Mouse (Mus musculus) embryonic facial prominence, embryonic 12.5 days (tissue): ENCODE results near the gene Npat. TPM values are rescaled to one million over a fixed set of nuclear protein-coding genes. Genes with fewer than 3 reads are reported as not detected.

Source experiments
- ATAC-seq: fragments of 200-750 bp; cut with Nextera tagmentation; 2 replicates; pipeline ENCODE4 v1.8.0; 2017; ENCODE audit not compliant: insufficient number of reproducible peaks, insufficient read depth, low FRiP score, low TSS enrichment
- H3K27ac ChIP-seq: fragments of 300-500 bp; sonication (generic); 2 replicates; pipeline ENCODE4 v1.5.1; 2016; ENCODE audit warnings: mild to moderate bottlenecking
- H3K27me3 ChIP-seq: fragments of 300-500 bp; sonication (generic); 2 replicates; pipeline ENCODE4 v1.6.1; 2016; ENCODE audit warnings: mild to moderate bottlenecking, moderate library complexity
- H3K36me3 ChIP-seq: fragments of 300-500 bp; sonication (generic); 2 replicates; pipeline ENCODE4 v1.6.1; 2016; ENCODE audit warnings: mild to moderate bottlenecking
- H3K4me1 ChIP-seq: fragments of 300-500 bp; sonication (generic); 2 replicates; pipeline ENCODE4 v1.6.1; 2016
- H3K4me2 ChIP-seq: fragments of 300-500 bp; sonication (generic); replicated peaks from 2 replicates; pipeline ENCODE4 v1.6.1; 2016; ENCODE audit warnings: mild to moderate bottlenecking, moderate library complexity
- H3K4me3 ChIP-seq: fragments of 300-500 bp; sonication (generic); 2 replicates; pipeline ENCODE4 v1.5.1; 2016; ENCODE audit warnings: mild to moderate bottlenecking
- H3K9ac ChIP-seq: fragments of 300-500 bp; sonication (generic); 2 replicates; pipeline ENCODE4 v1.6.1; 2016; ENCODE audit warnings: mild to moderate bottlenecking, moderate library complexity
- H3K9me3 ChIP-seq: fragments of 300-500 bp; sonication (generic); 2 replicates; pipeline ENCODE4 v1.6.1; 2016; ENCODE audit warnings: mild to moderate bottlenecking, moderate library complexity
- WGBS: fragments of 180-500 bp; shearing (Covaris S2); methylation state at CpG from one replicate; pipeline ENCODE4 v1.1.7; 2016; 5-methylcytosine and 5-hydroxymethylcytosine counted together
- polyA plus RNA-seq: library from polyadenylated mRNA; unstranded; fragments of >200 nt; fragmentation: Nextera tagmentation; extraction: Ambion mirVana; gene quantifications from 2 replicates; pipeline ENCODE4 v1.2.1, GENCODE M21; 2016

Npat gene
- polyA plus RNA-seq, 1 experiment from 2014 or later, result 24.1 TPM

DNA sequence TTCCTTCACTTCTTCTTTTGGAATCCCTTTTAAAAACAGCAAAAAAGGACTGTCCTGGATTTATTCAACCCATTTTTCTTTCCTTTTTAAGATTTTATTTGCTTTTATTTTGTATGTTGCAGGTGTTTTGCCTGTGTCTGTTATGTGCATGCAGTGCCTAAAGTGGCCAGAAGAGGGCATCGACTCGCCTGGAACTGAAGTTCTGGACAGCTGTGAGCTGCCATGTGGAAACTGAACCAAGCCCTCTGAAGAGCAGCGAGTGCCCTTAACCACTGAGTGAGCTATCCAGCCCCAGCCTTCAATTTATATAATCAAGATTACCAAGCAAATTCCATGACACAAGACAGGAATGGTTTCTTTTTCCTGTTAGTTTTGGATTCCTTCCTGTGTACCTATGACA, 57.9 kb downstream of the Npat start:
- Histone ChIP-seq H3K4me3 (no peak overlapping the region), H3K36me3 (peaks cover 26% of the 10 kb centered on the region), H3K4me1 (no peaks in the 10 kb centered on the region), H3K27ac (no peak overlapping the region), H3K4me2 (no peak overlapping the region), H3K9ac (no peak overlapping the region), H3K27me3 (no peaks in the 10 kb centered on the region), H3K9me3 (no peaks in the 10 kb centered on the region)
- ATAC-seq, result no peak
- WGBS, result 14% methylated on average over 3 of the region's 3 CpGs

GRCm38 (mm10) chr9:53596971-53597600, 60.2 kb downstream of the Npat start:
- Histone ChIP-seq H3K4me1 (no peaks in the 10 kb centered on the region), H3K27ac (no peak overlapping the region), H3K36me3 (peaks cover 18% of the 10 kb centered on the region), H3K9ac (no peak overlapping the region), H3K4me3 (no peak overlapping the region), H3K27me3 (no peaks in the 10 kb centered on the region), H3K4me2 (no peak overlapping the region), H3K9me3 (no peaks in the 10 kb centered on the region)
- WGBS, result 85% methylated on average over 4 of the region's 4 CpGs
- ATAC-seq, result no peak

DNA sequence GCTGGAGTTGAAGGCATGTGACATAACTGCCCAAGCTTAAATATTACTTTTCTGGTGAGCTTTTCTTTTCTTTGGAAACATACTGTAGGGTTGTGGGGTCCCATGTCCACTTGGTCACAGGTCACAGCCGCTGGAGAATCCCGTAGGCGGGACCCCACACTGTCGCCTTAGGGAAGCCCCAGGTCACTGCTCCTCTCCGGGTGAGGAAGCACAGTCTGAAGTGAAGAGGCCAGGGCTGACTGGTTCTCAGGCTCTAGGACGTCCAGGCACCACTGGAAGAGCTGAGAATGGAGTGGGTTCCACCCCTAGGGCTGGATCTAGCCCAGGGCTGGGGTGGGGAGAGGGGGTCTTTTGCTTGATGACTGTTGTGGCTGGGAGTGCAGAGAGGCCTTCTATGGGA, 61.8 kb downstream of the Npat start:
- no peak for ATAC-seq
- H3K27me3 ChIP-seq, result no peaks in the 10 kb centered on the region
- no peaks in the 10 kb centered on the region for H3K9me3 ChIP-seq
- H3K9ac ChIP-seq, result no peak overlapping the region
- H3K36me3 ChIP-seq, result peaks cover 6% of the 10 kb centered on the region; the same call in 1 of the 2 replicates
- no peaks in the 10 kb centered on the region for H3K4me1 ChIP-seq
- H3K4me2 ChIP-seq, result no peak overlapping the region
- H3K4me3 ChIP-seq, result no peak overlapping the region
- H3K27ac ChIP-seq, result no peak overlapping the region
- WGBS, result 79% methylated on average over 6 of the region's 6 CpGs

GRCm38 (mm10) chr9:53601541-53601940, 64.7 kb downstream of the Npat start:
- Histone ChIP-seq H3K4me3 (no peak overlapping the region), H3K4me1 (no peaks in the 10 kb centered on the region), H3K27ac (no peak overlapping the region), H3K9me3 (no peaks in the 10 kb centered on the region), H3K36me3 (no peaks in the 10 kb centered on the region; the same call in 1 of the 2 replicates), H3K27me3 (no peaks in the 10 kb centered on the region), H3K4me2 (no peak overlapping the region), H3K9ac (no peak overlapping the region)
- ATAC-seq, result no peak
- 83% methylated on average over 2 of the region's 2 CpGs for WGBS

DNA sequence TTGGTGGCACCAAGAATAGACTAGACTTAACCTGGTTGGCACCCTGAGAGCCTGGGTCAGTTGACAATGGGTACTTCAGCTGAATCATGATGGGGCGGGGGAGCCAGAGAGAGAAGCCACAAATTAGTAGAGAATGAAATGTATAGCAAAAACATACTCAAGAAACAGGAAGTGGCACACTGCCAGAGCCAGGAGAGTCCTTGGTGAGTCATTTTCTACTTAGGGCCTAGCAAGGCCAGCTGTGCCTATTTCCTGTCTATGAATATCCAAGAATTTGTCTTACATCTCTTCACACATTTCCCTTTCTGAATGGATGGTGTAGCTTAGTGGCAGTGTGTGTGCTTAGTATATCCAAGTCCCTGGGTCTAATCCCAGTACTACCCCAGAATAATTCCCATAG, 66.5 kb downstream of the Npat start:
- ATAC-seq, result no peak
- no peak overlapping the region for H3K4me3 ChIP-seq
- no peaks in the 10 kb centered on the region; the same call in 1 of the 2 replicates for H3K36me3 ChIP-seq
- no peak overlapping the region for H3K27ac ChIP-seq
- WGBS, result 96% methylated on average over 1 of the region's 1 CpGs
- H3K9ac ChIP-seq, result no peak overlapping the region
- no peaks in the 10 kb centered on the region for H3K9me3 ChIP-seq
- H3K4me1 ChIP-seq, result no peaks in the 10 kb centered on the region
- no peak overlapping the region for H3K4me2 ChIP-seq
- no peaks in the 10 kb centered on the region for H3K27me3 ChIP-seq

DNA sequence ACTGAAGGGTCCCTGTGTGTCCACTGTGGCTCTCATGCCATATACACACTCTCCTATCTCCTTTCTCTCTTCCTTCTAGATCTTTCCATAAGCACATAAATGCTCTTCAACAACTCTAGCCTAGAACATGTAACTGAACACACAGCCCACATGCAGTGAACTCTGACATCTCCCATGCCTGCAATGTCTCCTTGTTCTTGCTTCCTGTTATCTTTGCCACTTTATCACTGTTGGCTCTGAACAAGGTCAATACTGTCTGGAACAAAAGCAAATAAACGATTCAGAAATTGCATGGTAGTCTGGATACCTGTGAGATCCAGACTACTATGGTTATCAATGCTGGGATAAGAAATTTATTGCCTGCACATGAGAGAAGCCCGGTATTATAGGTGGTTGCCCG, 67.0 kb downstream of the Npat start:
- Histone ChIP-seq H3K4me1 (no peaks in the 10 kb centered on the region), H3K4me2 (no peak overlapping the region), H3K4me3 (no peak overlapping the region), H3K36me3 (no peaks in the 10 kb centered on the region), H3K9me3 (no peaks in the 10 kb centered on the region), H3K27me3 (no peaks in the 10 kb centered on the region), H3K27ac (no peak overlapping the region), H3K9ac (no peak overlapping the region)
- 86% methylated on average over 3 of the region's 3 CpGs for WGBS
- no peak for ATAC-seq

DNA sequence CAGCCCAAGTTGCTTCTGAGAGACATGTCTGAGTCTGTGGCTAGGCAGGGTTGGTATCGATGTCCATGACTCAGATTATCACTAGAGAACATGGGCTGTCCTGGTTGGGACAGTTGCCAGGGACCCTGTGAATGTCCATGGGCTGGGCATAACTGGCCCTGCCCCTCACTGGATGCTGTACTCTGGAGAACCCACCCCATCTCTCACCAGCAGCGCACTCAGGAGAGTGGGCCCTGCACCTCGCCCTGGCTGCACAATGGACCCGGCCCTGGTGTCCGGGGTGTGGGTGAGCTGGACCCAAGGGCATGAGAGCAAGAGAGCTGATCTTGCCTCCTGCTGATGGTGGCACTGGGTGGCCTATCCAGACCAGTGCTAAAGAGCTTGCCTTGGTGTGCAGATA, 68.1 kb downstream of the Npat start:
- no peaks in the 10 kb centered on the region for H3K27me3 ChIP-seq
- no peaks in the 10 kb centered on the region for H3K4me1 ChIP-seq
- no peak overlapping the region for H3K27ac ChIP-seq
- WGBS, result 95% methylated on average over 5 of the region's 5 CpGs
- ATAC-seq, result no peak
- H3K4me3 ChIP-seq, result no peak overlapping the region
- no peak overlapping the region for H3K9ac ChIP-seq
- H3K9me3 ChIP-seq, result no peaks in the 10 kb centered on the region
- H3K36me3 ChIP-seq, result no peaks in the 10 kb centered on the region
- H3K4me2 ChIP-seq, result no peak overlapping the region

DNA sequence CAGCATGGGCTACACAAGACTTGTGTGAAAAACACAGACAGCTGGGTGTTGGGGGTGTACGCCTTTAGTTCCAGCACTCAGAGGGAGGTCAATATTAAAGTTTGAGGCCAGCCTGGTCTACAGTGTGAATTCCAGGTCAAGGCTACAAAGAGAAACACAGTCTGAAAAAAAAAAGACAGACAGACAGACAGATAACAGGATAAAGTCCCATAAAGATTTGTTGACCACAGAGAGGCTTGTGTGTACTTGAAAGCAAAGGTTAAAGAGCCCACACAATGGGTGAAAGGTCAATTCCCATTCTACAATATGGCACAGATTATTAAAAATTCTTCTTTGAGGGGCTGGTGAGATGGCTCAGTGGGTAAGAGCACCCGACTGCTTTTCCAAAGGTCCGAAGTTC, 70.3 kb downstream of the Npat start:
- Histone ChIP-seq H3K27me3 (no peaks in the 10 kb centered on the region), H3K9ac (no peak overlapping the region), H3K9me3 (no peaks in the 10 kb centered on the region), H3K27ac (no peak overlapping the region), H3K4me3 (no peak overlapping the region), H3K4me1 (no peaks in the 10 kb centered on the region), H3K36me3 (no peaks in the 10 kb centered on the region), H3K4me2 (no peak overlapping the region)
- no peak for ATAC-seq
- WGBS, result 87% methylated on average over 3 of the region's 3 CpGs

DNA sequence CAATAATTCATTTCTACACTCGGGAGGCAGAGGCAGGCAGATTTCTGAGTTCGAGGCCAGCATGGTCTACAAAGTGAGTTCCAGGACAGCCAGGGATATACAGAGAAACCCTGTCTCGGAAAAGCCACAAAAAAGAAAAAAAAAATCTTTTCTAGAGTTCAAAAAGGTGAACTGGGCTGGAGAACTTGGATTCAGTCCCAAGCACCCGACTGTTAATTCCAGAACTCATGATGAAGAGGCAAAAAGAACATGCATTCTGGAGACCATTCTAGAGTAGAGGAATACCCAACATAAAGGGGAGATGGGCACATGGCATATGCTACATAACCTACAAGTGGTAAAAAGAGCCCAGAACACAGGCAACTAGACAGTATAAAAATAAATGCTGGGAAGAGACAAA, 71.0 kb downstream of the Npat start:
- H3K4me2 ChIP-seq, result no peak overlapping the region
- no peaks in the 10 kb centered on the region for H3K4me1 ChIP-seq
- H3K36me3 ChIP-seq, result no peaks in the 10 kb centered on the region
- 96% methylated on average over 4 of the region's 4 CpGs for WGBS
- no peaks in the 10 kb centered on the region for H3K27me3 ChIP-seq
- no peak overlapping the region for H3K27ac ChIP-seq
- H3K9ac ChIP-seq, result no peak overlapping the region
- no peaks in the 10 kb centered on the region for H3K9me3 ChIP-seq
- no peak for ATAC-seq
- H3K4me3 ChIP-seq, result no peak overlapping the region

DNA sequence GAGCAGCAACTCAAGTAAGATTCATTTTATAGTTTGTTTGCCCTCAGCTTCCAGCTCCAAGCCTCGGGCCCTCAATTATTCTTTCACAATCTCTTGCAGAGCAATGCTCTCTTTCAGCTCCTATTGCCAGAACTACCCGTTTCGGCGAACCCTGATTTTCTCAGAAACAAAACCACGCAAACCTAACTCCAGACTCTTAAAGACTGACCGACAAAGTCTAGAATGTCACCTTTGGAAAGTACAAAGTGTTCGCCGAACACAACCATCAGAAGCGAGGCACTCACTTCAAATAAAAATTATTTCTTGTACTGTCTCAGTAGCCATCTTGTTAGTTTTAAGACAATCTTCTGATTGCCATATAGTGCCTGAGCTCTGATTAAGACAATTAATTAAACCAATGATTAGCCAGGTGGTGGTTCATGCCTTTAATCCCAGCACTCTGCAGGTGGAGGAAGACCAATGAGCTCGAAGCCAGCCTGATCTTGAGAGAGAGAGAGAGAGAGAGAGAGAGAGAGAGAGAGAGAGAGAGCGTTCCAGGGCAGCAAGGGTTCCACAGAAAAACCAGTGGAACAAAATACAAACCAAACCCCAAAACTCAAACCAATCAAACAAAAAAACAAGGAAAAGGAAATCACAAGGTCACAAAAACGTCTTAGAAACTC, 72.6 kb downstream of the Npat start:
- H3K9me3 ChIP-seq, result no peaks in the 10 kb centered on the region
- peak overlapping the region; percentile 76 for H3K9ac ChIP-seq
- 0 out of 2 replicates have a peak, but pooled peaks cover 3% of the 10 kb centered on the region for H3K36me3 ChIP-seq
- H3K4me2 ChIP-seq, result peak overlapping the region; percentile 86
- H3K27ac ChIP-seq, result no peak overlapping the region
- peak overlapping the region; percentile 72 for H3K4me3 ChIP-seq
- ATAC-seq, result no peak
- no peaks in the 10 kb centered on the region for H3K27me3 ChIP-seq
- 79% methylated on average over 12 of the region's 12 CpGs for WGBS
- H3K4me1 ChIP-seq, result no peaks in the 10 kb centered on the region

GRCm38 (mm10) chr9:53609968-53610781, 73.3 kb downstream of the Npat start, which contains the start of gene Acat1:
Acat1 (minus strand) TSS chr9:53610382.
- Histone ChIP-seq H3K4me3 (peak within 1 kb of the TSS; percentile 72), H3K4me2 (peak within 1 kb of the TSS; percentile 86), H3K9ac (peak within 1 kb of the TSS; percentile 76), H3K9me3 (no peaks in the 10 kb centered on the region), H3K4me1 (no peaks in the 10 kb centered on the region), H3K27me3 (no peaks in the 10 kb centered on the region), H3K36me3 (peaks cover 4% of the 10 kb centered on the region; the same call in 1 of the 2 replicates), H3K27ac (no peak within 1 kb of the TSS; the same call in 1 of the 2 replicates)
- 6% methylated on average over 52 of the region's 52 CpGs for WGBS
- ATAC-seq, result peak; percentile 98

GRCm38 (mm10) chr9:53614286-53614685, 77.4 kb downstream of the Npat start:
- Histone ChIP-seq H3K4me1 (no peaks in the 10 kb centered on the region), H3K9ac (no peak overlapping the region), H3K4me2 (no peak overlapping the region), H3K36me3 (peaks cover 26% of the 10 kb centered on the region), H3K27me3 (no peaks in the 10 kb centered on the region), H3K27ac (no peak overlapping the region), H3K9me3 (no peaks in the 10 kb centered on the region), H3K4me3 (no peak overlapping the region)
- ATAC-seq, result no peak
- WGBS, result 79% methylated on average over 4 of the region's 4 CpGs
